Mouse (Mus musculus) MEL (cell line): ENCODE data around the gene Ppp1r7. TPM values are rescaled to one million over a fixed set of nuclear protein-coding genes. Genes with fewer than 3 reads are reported as not detected.
A peak's percentile ranks its signal among the peaks of the same experiment; 100 is the strongest.

Experiments used
- DNase-seq: peaks from one replicate; pipeline ENCODE4 v3.0.0; 2011; ENCODE audit warnings: low read depth, low spot score
- H3K27ac ChIP-seq: 2 replicates; pipeline ENCODE4 v1.5.1; 2012; ENCODE audit warnings: low read depth, mild to moderate bottlenecking, control low read depth, low read length, moderate library complexity; ENCODE audit not compliant: control insufficient read depth
- H3K27me3 ChIP-seq, 2 experiments: fragments of 150-350 bp in 1 of 2; sonication (generic) in 1 of 2; 2 replicates each; pipeline ENCODE4 v1.6.1; 2012; ENCODE audit warnings: low read length in 2 of 2, mild to moderate bottlenecking in 2 of 2, improper control_type of control experiment in 1 of 2, moderate library complexity in 1 of 2; ENCODE audit not compliant: insufficient read depth in 2 of 2, control insufficient read depth in 1 of 2
- H3K36me3 ChIP-seq, 2 experiments: 2 replicates each; pipeline ENCODE4 v1.6.1; 2012 to 2014; ENCODE audit warnings: low read length in 2 of 2, improper control_type of control experiment in 1 of 2, inconsistent platforms in 1 of 2, mild to moderate bottlenecking in 1 of 2; ENCODE audit not compliant: insufficient read depth in 2 of 2, control insufficient read depth in 1 of 2
- H3K4me1 ChIP-seq, 2 experiments: fragments of 150-350 bp in 1 of 2; sonication (generic) in 1 of 2; 2 replicates each; pipeline ENCODE4 v1.6.1; 2012; ENCODE audit warnings: low read length in 2 of 2, improper control_type of control experiment in 1 of 2, mild to moderate bottlenecking in 1 of 2; ENCODE audit not compliant: insufficient read depth in 2 of 2, control insufficient read depth in 1 of 2
- H3K4me3 ChIP-seq, 2 experiments: fragments of 150-350 bp in 1 of 2; sonication (generic) in 1 of 2; 2 replicates each; pipeline ENCODE4 v1.5.1; 2012; ENCODE audit warnings: low read depth in 2 of 2, low read length in 2 of 2, mild to moderate bottlenecking in 2 of 2, moderate library complexity in 2 of 2, control low read depth in 1 of 2, improper control_type of control experiment in 1 of 2; ENCODE audit not compliant: control insufficient read depth in 1 of 2, insufficient read depth in 1 of 2
- H3K79me2 ChIP-seq: 2 replicates; pipeline ENCODE4 v1.6.1; 2012; ENCODE audit warnings: mild to moderate bottlenecking, low read length, moderate library complexity; ENCODE audit not compliant: control insufficient read depth, poor library complexity, insufficient read depth
- H3K9ac ChIP-seq: 2 replicates; pipeline ENCODE4 v1.6.1; 2012; ENCODE audit warnings: low read depth, mild to moderate bottlenecking, control low read depth, low read length, moderate library complexity; ENCODE audit not compliant: control insufficient read depth, poor library complexity, severe bottlenecking
- H3K9me3 ChIP-seq: fragments of 150-350 bp; sonication (generic); replicated peaks from 2 replicates; pipeline ENCODE4 v1.6.1; 2012; ENCODE audit warnings: mild to moderate bottlenecking, low read length, improper control_type of control experiment, moderate library complexity; ENCODE audit not compliant: insufficient read depth
- BHLHE40 ChIP-seq: IDR thresholded peaks from 2 replicates; pipeline ENCODE4 v1.6.1; 2012; ENCODE audit warnings: low read depth, mild to moderate bottlenecking, inconsistent platforms, low read length, improper control_type of control experiment, borderline replicate concordance
- CHD1 ChIP-seq: IDR thresholded peaks from 2 replicates; pipeline ENCODE4 v1.6.1; 2012; ENCODE audit warnings: low read depth, mild to moderate bottlenecking, inconsistent platforms, low read length, improper control_type of control experiment
- CTCF ChIP-seq, 3 experiments: IDR thresholded peaks in 2 of 3; conservative IDR thresholded peaks in 1 of 3; 2 replicates each; pipeline ENCODE4 v1.5.1; 2011 to 2012; ENCODE audit warnings: low read length in 3 of 3, low read depth in 2 of 3, mild to moderate bottlenecking in 2 of 3, improper control_type of control experiment in 1 of 3, inconsistent platforms in 1 of 3, mixed read lengths in 1 of 3, moderate library complexity in 1 of 3; ENCODE audit not compliant: control insufficient read depth in 1 of 3, insufficient read depth in 1 of 3, poor library complexity in 1 of 3, severe bottlenecking in 1 of 3
- E2F4 ChIP-seq: IDR thresholded peaks from 2 replicates; pipeline ENCODE4 v1.6.1; 2011; ENCODE audit warnings: low read depth, low read length, improper control_type of control experiment, borderline replicate concordance
- ELF1 ChIP-seq: IDR thresholded peaks from 2 replicates; pipeline ENCODE4 v1.6.1; 2014; ENCODE audit warnings: low read depth, mild to moderate bottlenecking, inconsistent platforms, low read length, improper control_type of control experiment, moderate library complexity
- EP300 ChIP-seq, 2 experiments: IDR thresholded peaks; 2 replicates each; pipeline ENCODE4 v1.6.1; 2011; ENCODE audit warnings: improper control_type of control experiment in 2 of 2, low read length in 2 of 2, low read depth in 1 of 2, mild to moderate bottlenecking in 1 of 2
- ETS1 ChIP-seq: IDR thresholded peaks from 2 replicates; pipeline ENCODE4 v1.6.1; 2012; ENCODE audit warnings: low read depth, mild to moderate bottlenecking, inconsistent platforms, low read length, improper control_type of control experiment, moderate library complexity
- GABPA ChIP-seq: IDR thresholded peaks from 2 replicates; pipeline ENCODE4 v1.6.1; 2012; ENCODE audit warnings: low read depth, mild to moderate bottlenecking, inconsistent platforms, low read length, improper control_type of control experiment, moderate library complexity
- GATA1 ChIP-seq: IDR thresholded peaks from 2 replicates; pipeline ENCODE4 v1.6.1; 2011; ENCODE audit warnings: low read depth, low read length, improper control_type of control experiment
- HCFC1 ChIP-seq: IDR thresholded peaks from 2 replicates; pipeline ENCODE4 v1.6.1; 2012; ENCODE audit warnings: low read depth, mild to moderate bottlenecking, inconsistent platforms, low read length, improper control_type of control experiment, moderate library complexity
- JUND ChIP-seq: IDR thresholded peaks from 2 replicates; pipeline ENCODE4 v1.6.1; 2011; ENCODE audit warnings: low read depth, mild to moderate bottlenecking, improper control_type of control experiment, low read length
- KAT2A ChIP-seq: conservative IDR thresholded peaks from 2 replicates; pipeline ENCODE4 v1.6.1; 2012; ENCODE audit warnings: low read depth, low read length, improper control_type of control experiment, inconsistent platforms
- MAFK ChIP-seq: IDR thresholded peaks from 2 replicates; pipeline ENCODE4 v1.6.1; 2011; ENCODE audit warnings: low read depth, mild to moderate bottlenecking, low read length, improper control_type of control experiment, borderline replicate concordance
- MAX ChIP-seq: IDR thresholded peaks from 2 replicates; pipeline ENCODE4 v1.6.1; 2011; ENCODE audit warnings: low read length, improper control_type of control experiment
- MYB ChIP-seq: IDR thresholded peaks from 2 replicates; pipeline ENCODE4 v1.6.1; 2011; ENCODE audit warnings: mild to moderate bottlenecking, low read depth, low read length, improper control_type of control experiment
- MYC ChIP-seq: IDR thresholded peaks from 2 replicates; pipeline ENCODE4 v1.6.1; 2011; ENCODE audit warnings: low read depth, mild to moderate bottlenecking, low read length, improper control_type of control experiment, moderate library complexity
- NELFE ChIP-seq: IDR thresholded peaks from 2 replicates; pipeline ENCODE4 v1.6.1; 2011; ENCODE audit warnings: low read depth, low read length, improper control_type of control experiment
- POLR2A ChIP-seq, 2 experiments: IDR thresholded peaks; 2 replicates each; pipeline ENCODE4 v1.6.1; 2011 to 2012; ENCODE audit warnings: low read length in 2 of 2, mild to moderate bottlenecking in 2 of 2, control low read depth in 1 of 2, improper control_type of control experiment in 1 of 2, low read depth in 1 of 2, moderate library complexity in 1 of 2; ENCODE audit not compliant: control insufficient read depth in 1 of 2, insufficient read depth in 1 of 2, poor library complexity in 1 of 2
- POLR2AphosphoS5 ChIP-seq: IDR thresholded peaks from 2 replicates; pipeline ENCODE4 v1.6.1; 2012; ENCODE audit warnings: low read depth, borderline replicate concordance, mild to moderate bottlenecking, inconsistent platforms, low read length, moderate library complexity, mixed read lengths
- RAD21 ChIP-seq: IDR thresholded peaks from 2 replicates; pipeline ENCODE4 v1.6.1; 2011; ENCODE audit warnings: mild to moderate bottlenecking, low read depth, low read length, improper control_type of control experiment
- RCOR1 ChIP-seq: IDR thresholded peaks from 2 replicates; pipeline ENCODE4 v1.6.1; 2012; ENCODE audit warnings: low read depth, mild to moderate bottlenecking, inconsistent platforms, low read length, improper control_type of control experiment
- SIN3A ChIP-seq: IDR thresholded peaks from 2 replicates; pipeline ENCODE4 v1.6.1; 2012; ENCODE audit warnings: low read length, improper control_type of control experiment, inconsistent platforms
- SMC3 ChIP-seq: IDR thresholded peaks from 2 replicates; pipeline ENCODE4 v1.6.1; 2011; ENCODE audit warnings: low read depth, low read length, improper control_type of control experiment
- TAL1 ChIP-seq: IDR thresholded peaks from 2 replicates; pipeline ENCODE4 v1.6.1; 2012; ENCODE audit warnings: mild to moderate bottlenecking, inconsistent platforms, low read length, moderate library complexity, mixed read lengths
- TBP ChIP-seq: IDR thresholded peaks from 2 replicates; pipeline ENCODE4 v1.8.0; 2011; ENCODE audit warnings: low read depth, low read length, improper control_type of control experiment
- TCF12 ChIP-seq: IDR thresholded peaks from 2 replicates; pipeline ENCODE4 v1.6.1; 2014; ENCODE audit warnings: low read depth, mild to moderate bottlenecking, inconsistent platforms, low read length, improper control_type of control experiment, moderate library complexity
- UBTF ChIP-seq: IDR thresholded peaks from 2 replicates; pipeline ENCODE4 v1.6.1; 2012; ENCODE audit warnings: low read depth, mild to moderate bottlenecking, inconsistent platforms, low read length, improper control_type of control experiment, moderate library complexity, borderline replicate concordance; ENCODE audit not compliant: insufficient read depth
- USF1 ChIP-seq: IDR thresholded peaks from 2 replicates; pipeline ENCODE4 v1.6.1; 2014; ENCODE audit warnings: low read depth, mild to moderate bottlenecking, inconsistent platforms, low read length, improper control_type of control experiment, moderate library complexity
- USF2 ChIP-seq, 2 experiments: IDR thresholded peaks; 2 replicates each; pipeline ENCODE4 v1.6.1; 2011 to 2012; ENCODE audit warnings: improper control_type of control experiment in 2 of 2, low read length in 2 of 2, borderline replicate concordance in 1 of 2, inconsistent platforms in 1 of 2, low read depth in 1 of 2, mild to moderate bottlenecking in 1 of 2; ENCODE audit not compliant: insufficient read depth in 1 of 2
- ZC3H11A ChIP-seq: IDR thresholded peaks from 2 replicates; pipeline ENCODE4 v1.6.1; 2012; ENCODE audit warnings: low read depth, mild to moderate bottlenecking, inconsistent platforms, low read length, improper control_type of control experiment
- ZNF384 ChIP-seq: IDR thresholded peaks from 2 replicates; pipeline ENCODE4 v1.6.1; 2012; ENCODE audit warnings: low read depth, mild to moderate bottlenecking, inconsistent platforms, low read length, improper control_type of control experiment
- polyA plus RNA-seq, 2 experiments: library from polyadenylated mRNA; stranded (reverse) in 1 of 2; unstranded in 1 of 2; fragments of >175 nt in 1 of 2; fragments of >200 nt in 1 of 2; gene quantifications; 2 replicates each; pipeline versions ENCODE4 v1.2.1 to v1.2.4; 2012; ENCODE audit warnings: low replicate concordance in 2 of 2, low read depth in 1 of 2; ENCODE audit not compliant: insufficient read length in 2 of 2, insufficient read depth in 1 of 2, missing spikeins in 1 of 2
- total RNA-seq: library from RNA; depleted of rRNA; stranded (reverse); fragments of 300-350 nt; gene quantifications from 2 replicates; pipeline ENCODE4 v1.2.3, GENCODE M21; 2012

Ppp1r7 gene
- total and polyA plus RNA-seq, 3 experiments = 36.6 to 131 (median 74.9) TPM

GRCm38 (mm10) chr1:93334621-93335020 is 8.0 kb upstream of the Ppp1r7 start:
- Histone ChIP-seq H3K4me3 (no peak overlapping the region), H3K9ac (no peak overlapping the region), H3K4me1 (no peaks in the 10 kb centered on the region), H3K27ac (no peak overlapping the region), H3K27me3 (no peaks in the 10 kb centered on the region), H3K79me2 (no peaks in the 10 kb centered on the region; the same call in 1 of the 2 replicates), H3K36me3 (peaks cover 0 to 3% of the 10 kb centered on the region in 2 experiments; a peak in 2 of 4 replicates), H3K9me3 (no peaks in the 10 kb centered on the region)
- no peak for DNase-seq
- TF ChIP-seq ETS1 (no peak), POLR2A (IDR thresholded peaks at IDR 0.05; ENCODE audit: control insufficient read depth in 1 of 2, insufficient read depth in 1 of 2, low read depth in 1 of 2, low read length in 2 of 2, poor library complexity in 1 of 2) (0 out of 4 replicates have a peak, but pooled peaks of 1 of the 2 experiments have one; percentile 15)

- Histone ChIP-seq H3K9me3 (no peaks in the 10 kb centered on the region), H3K27ac (peak overlapping the region; percentile 23)
- TF ChIP-seq MAFK = no peak
- no peak for TF ChIP-seq ZNF384
- peak; percentile 56; the same call in 1 of the 2 replicates for TF ChIP-seq SIN3A
- peak; percentile 93 for TF ChIP-seq TBP
- TF ChIP-seq EP300 (IDR thresholded peaks at IDR 0.05; ENCODE audit: low read depth in 1 of 2, low read length in 2 of 2) = no peak
- no peak for TF ChIP-seq BHLHE40
- TF ChIP-seq MAX = no peak
- TF ChIP-seq UBTF = 0 out of 2 replicates have a peak, but pooled peaks have one; percentile 61
- TF ChIP-seq POLR2A (IDR thresholded peaks at IDR 0.05; ENCODE audit: control insufficient read depth in 1 of 2, insufficient read depth in 1 of 2, low read depth in 1 of 2, low read length in 2 of 2, poor library complexity in 1 of 2) = peak; percentile 92 to 96
- no peak for TF ChIP-seq POLR2AphosphoS5
- no peak for TF ChIP-seq RAD21
- TF ChIP-seq GABPA = no peak
- TF ChIP-seq SMC3 = no peak
- no peak for TF ChIP-seq ZC3H11A
- no peak for TF ChIP-seq RCOR1
- TF ChIP-seq JUND = no peak
- TF ChIP-seq E2F4 = no peak
- peak in 1 of 3 experiments; percentile 19; a peak in 1 of 6 replicates for TF ChIP-seq CTCF (IDR thresholded peaks at IDR 0.05 in 2 of 3, conservative IDR thresholded peaks at IDR 0.05 in 1 of 3; ENCODE audit: control insufficient read depth in 1 of 3, insufficient read depth in 1 of 3, low read depth in 2 of 3, low read length in 3 of 3, poor library complexity in 1 of 3, severe bottlenecking in 1 of 3)
- peak; percentile 98 for TF ChIP-seq HCFC1
- peak; percentile 96 for TF ChIP-seq KAT2A
- TF ChIP-seq CHD1 = no peak
- peak; percentile 78 for TF ChIP-seq TCF12
- TF ChIP-seq NELFE = peak; percentile 91
- TF ChIP-seq USF2 (IDR thresholded peaks at IDR 0.05; ENCODE audit: borderline replicate concordance in 1 of 2, insufficient read depth in 1 of 2, low read depth in 1 of 2, low read length in 2 of 2) = no peak
- no peak for TF ChIP-seq TAL1
- TF ChIP-seq MYC = no peak
- peak; percentile 95 for TF ChIP-seq ELF1
- TF ChIP-seq USF1 = 0 out of 2 replicates have a peak, but pooled peaks have one; percentile 25
- no peak for TF ChIP-seq ETS1
- no peak for TF ChIP-seq GATA1
- TF ChIP-seq MYB = no peak
These were observed 922 bp downstream of the Ppp1r7 start for GRCm38 (mm10) chr1:93343504-93344047.

More at GRCm38 (mm10) chr1:93343504-93344047, 922 bp downstream of the Ppp1r7 start:
- Histone ChIP-seq H3K79me2 (peaks cover 35% of the 10 kb centered on the region), H3K4me3 (peak overlapping the region; percentile 74 to 84), H3K27me3 (no peaks in the 10 kb centered on the region), H3K4me1 (peaks cover 6 to 14% of the 10 kb centered on the region in 2 experiments; a peak in 3 of 4 replicates), H3K9ac (peak overlapping the region; percentile 89), H3K36me3 (peaks cover 11 to 22% of the 10 kb centered on the region in 2 experiments)
- DNase-seq = peak; percentile 99
